Mouse (Mus musculus): ENCODE data around the gene Anapc7. TPM values are rescaled to one million over a fixed set of nuclear protein-coding genes. Genes with fewer than 3 reads are reported as not detected.
"Not testable (repeated sequence)": the region's sequence is repeated elsewhere in the genome, so short reads cannot be mapped to it uniquely, and the experiment has no call there.

Anapc7 gene
- polyA plus RNA-seq, 1 experiment from 2014 or later, result 26.5 TPM

GRCm38 (mm10) chr5:122477492-122477891 lies 56.0 kb downstream of the Anapc7 start:
- DNase-seq (ENCODE audit: low spot score), result no peak
- TF ChIP-seq EP300 (IDR thresholded peaks at IDR 0.05) (no peak), CTCF (IDR thresholded peaks at IDR 0.05) (no peak)
- Histone ChIP-seq H3K9ac (replicated peaks; ENCODE audit: low read depth) (no peak overlapping the region), H3K27me3 (replicated peaks; ENCODE audit: insufficient read depth, low read length) (no peaks in the 10 kb centered on the region), H3K36me3 (ENCODE audit: insufficient read depth, low read length) (peaks cover 13% of the 10 kb centered on the region), H3K9me3 (ENCODE audit: low read length) (no peaks in the 10 kb centered on the region), H3K4me3 (ENCODE audit: low read depth, low read length) (no peak overlapping the region), H3K4me2 (replicated peaks; ENCODE audit: low read depth, low read length) (no peak overlapping the region), H3K27ac (ENCODE audit: low read length) (no peak overlapping the region), H3K4me1 (ENCODE audit: insufficient read depth, low read depth, low read length) (no peaks in the 10 kb centered on the region)
- 86% methylated on average over 3 of the region's 3 CpGs for WGBS
- ATAC-seq, result no peak

GRCm38 (mm10) chr5:122479131-122479530 lies 57.6 kb downstream of the Anapc7 start:
- no peaks in the 10 kb centered on the region for H3K27me3 ChIP-seq (replicated peaks; ENCODE audit: insufficient read depth, low read length)
- ATAC-seq, result no peak
- peaks cover 17% of the 10 kb centered on the region for H3K36me3 ChIP-seq (ENCODE audit: insufficient read depth, low read length)
- no peak for DNase-seq (ENCODE audit: low spot score)
- H3K9me3 ChIP-seq (ENCODE audit: low read length), result no peaks in the 10 kb centered on the region
- no peak overlapping the region for H3K4me3 ChIP-seq (ENCODE audit: low read depth, low read length)
- H3K9ac ChIP-seq (replicated peaks; ENCODE audit: low read depth), result no peak overlapping the region
- H3K27ac ChIP-seq (ENCODE audit: low read length), result no peak overlapping the region
- 43% methylated on average over 2 of the region's 2 CpGs for WGBS
- H3K4me2 ChIP-seq (replicated peaks; ENCODE audit: low read depth, low read length), result no peak overlapping the region
- no peak for TF ChIP-seq EP300 (IDR thresholded peaks at IDR 0.05)
- no peak for TF ChIP-seq CTCF (IDR thresholded peaks at IDR 0.05)
- no peaks in the 10 kb centered on the region for H3K4me1 ChIP-seq (ENCODE audit: insufficient read depth, low read depth, low read length)

GRCm38 (mm10) chr5:122481844-122482243 lies 60.4 kb downstream of the Anapc7 start:
- ATAC-seq (no peak), DNase-seq (ENCODE audit: low spot score) (peak; percentile 14)
- no peaks in the 10 kb centered on the region for H3K27me3 ChIP-seq (replicated peaks; ENCODE audit: insufficient read depth, low read length)
- 76% methylated on average over 5 of the region's 5 CpGs for WGBS
- H3K27ac ChIP-seq (ENCODE audit: low read length), result no peak overlapping the region
- no peak overlapping the region for H3K9ac ChIP-seq (replicated peaks; ENCODE audit: low read depth)
- no peaks in the 10 kb centered on the region for H3K4me1 ChIP-seq (ENCODE audit: insufficient read depth, low read depth, low read length)
- TF ChIP-seq CTCF (IDR thresholded peaks at IDR 0.05), result no peak
- no peak for TF ChIP-seq EP300 (IDR thresholded peaks at IDR 0.05)
- peaks cover 20% of the 10 kb centered on the region for H3K36me3 ChIP-seq (ENCODE audit: insufficient read depth, low read length)
- no peaks in the 10 kb centered on the region for H3K9me3 ChIP-seq (ENCODE audit: low read length)
- no peak overlapping the region for H3K4me2 ChIP-seq (replicated peaks; ENCODE audit: low read depth, low read length)
- no peak overlapping the region for H3K4me3 ChIP-seq (ENCODE audit: low read depth, low read length)

- ATAC-seq (no peak), DNase-seq (ENCODE audit: low spot score) (no peak)
- WGBS, result 78% methylated on average over 6 of the region's 6 CpGs
- H3K4me2 ChIP-seq (replicated peaks; ENCODE audit: low read depth, low read length), result no peak overlapping the region
- TF ChIP-seq CTCF (IDR thresholded peaks at IDR 0.05), result no peak
- no peak for TF ChIP-seq EP300 (IDR thresholded peaks at IDR 0.05)
- no peaks in the 10 kb centered on the region for H3K4me1 ChIP-seq (ENCODE audit: insufficient read depth, low read depth, low read length)
- no peaks in the 10 kb centered on the region for H3K9me3 ChIP-seq (ENCODE audit: low read length)
- H3K9ac ChIP-seq (replicated peaks; ENCODE audit: low read depth), result no peak overlapping the region
- no peak overlapping the region for H3K4me3 ChIP-seq (ENCODE audit: low read depth, low read length)
- no peaks in the 10 kb centered on the region for H3K27me3 ChIP-seq (replicated peaks; ENCODE audit: insufficient read depth, low read length)
- peaks cover 14% of the 10 kb centered on the region for H3K36me3 ChIP-seq (ENCODE audit: insufficient read depth, low read length)
- no peak overlapping the region for H3K27ac ChIP-seq (ENCODE audit: low read length)
Observed at GRCm38 (mm10) chr5:122482733-122483391, 61.4 kb downstream of the Anapc7 start.

- DNase-seq (ENCODE audit: low spot score); H3K27me3 ChIP-seq (replicated peaks; ENCODE audit: insufficient read depth, low read length); H3K4me1 ChIP-seq (ENCODE audit: insufficient read depth, low read depth, low read length); H3K27ac ChIP-seq (ENCODE audit: low read length); H3K9me3 ChIP-seq (ENCODE audit: low read length); H3K4me3 ChIP-seq (ENCODE audit: low read depth, low read length); H3K9ac ChIP-seq (replicated peaks; ENCODE audit: low read depth); H3K4me2 ChIP-seq (replicated peaks; ENCODE audit: low read depth, low read length); ATAC-seq: not testable (repeated sequence)
- 0 out of 2 replicates have a peak, but pooled peaks have one; percentile 1 for TF ChIP-seq CTCF (IDR thresholded peaks at IDR 0.05)
- H3K36me3 ChIP-seq (ENCODE audit: insufficient read depth, low read length), result peaks cover 24% of the 10 kb centered on the region
- WGBS, result 74% methylated on average over 5 of the region's 5 CpGs
Observed at GRCm38 (mm10) chr5:122486243-122486642, 64.8 kb downstream of the Anapc7 start.

- DNase-seq (ENCODE audit: low spot score) (no peak), ATAC-seq (no peak)
- TF ChIP-seq EP300 (IDR thresholded peaks at IDR 0.05), result no peak
- no peak for TF ChIP-seq CTCF (IDR thresholded peaks at IDR 0.05)
- H3K4me3 ChIP-seq (ENCODE audit: low read depth, low read length), result no peak overlapping the region
- H3K9ac ChIP-seq (replicated peaks; ENCODE audit: low read depth), result no peak overlapping the region
- H3K27me3 ChIP-seq (replicated peaks; ENCODE audit: insufficient read depth, low read length), result no peaks in the 10 kb centered on the region
- no peak overlapping the region for H3K4me2 ChIP-seq (replicated peaks; ENCODE audit: low read depth, low read length)
- no peaks in the 10 kb centered on the region for H3K9me3 ChIP-seq (ENCODE audit: low read length)
- no peaks in the 10 kb centered on the region for H3K4me1 ChIP-seq (ENCODE audit: insufficient read depth, low read depth, low read length)
- peaks cover 23% of the 10 kb centered on the region for H3K36me3 ChIP-seq (ENCODE audit: insufficient read depth, low read length)
- 72% methylated on average over 6 of the region's 6 CpGs for WGBS
- no peak overlapping the region for H3K27ac ChIP-seq (ENCODE audit: low read length)
Observed at GRCm38 (mm10) chr5:122487825-122488224, 66.3 kb downstream of the Anapc7 start.
